Mouse (Mus musculus) spleen, adult 2 months (tissue): ENCODE data around the gene Vsig10.

Experiments used
- CTCF ChIP-seq: fragments of 200-500 bp; IDR thresholded peaks from 2 replicates; pipeline ENCODE4 v1.5.1; 2011; ENCODE audit warnings: mild to moderate bottlenecking, inconsistent platforms; ENCODE audit not compliant: insufficient read depth, insufficient read length, insufficient replicate concordance; ENCODE audit errors: extremely low read depth
- POLR2A ChIP-seq: fragments of 200-500 bp; IDR thresholded peaks from 2 replicates; pipeline ENCODE4 v1.6.1; 2011; ENCODE audit warnings: low read depth, low read length, inconsistent platforms

DNA sequence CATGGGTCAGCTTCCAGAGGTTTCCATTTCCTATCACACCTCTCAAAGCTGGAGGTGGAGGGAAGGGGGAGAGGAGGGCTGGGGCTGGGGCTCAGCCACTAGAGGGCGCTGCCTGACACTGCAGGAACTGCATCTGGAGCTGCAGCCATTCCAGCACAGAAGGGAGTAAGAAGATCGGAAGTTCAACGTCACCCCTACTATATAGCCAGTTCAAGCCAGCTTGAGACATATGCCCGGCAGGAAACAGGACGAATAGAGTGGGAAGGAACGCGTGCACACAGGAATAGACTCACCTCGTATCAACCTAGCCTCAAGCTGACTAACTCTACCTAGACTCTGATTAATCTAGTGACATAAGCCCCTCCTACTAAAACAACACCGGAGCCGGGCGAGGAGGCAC is 11.2 kb upstream of the Vsig10 start:
- TF ChIP-seq CTCF = peak; percentile 89
- TF ChIP-seq POLR2A = no peak
